Mouse (Mus musculus) limb, embryonic 14.5 days (tissue): ENCODE measurements at regions not wholly inside any gene's neighbourhood (a gene's known extent, or its start where the extent isn't known, plus 50 kb on each side); places are given as distances from the start of the nearest gene placed in this dataset.

Experiments used
- ATAC-seq: fragments of 200-750 bp; cut with Nextera tagmentation; 2 replicates; pipeline ENCODE4 v1.8.0; 2017; ENCODE audit warnings: low read depth, moderate number of reproducible peaks, moderate TSS enrichment; ENCODE audit not compliant: low FRiP score
- DNase-seq: peaks from one replicate; pipeline ENCODE4 v3.0.0-alpha.2; 2015; ENCODE audit warnings: low spot score
- H3K27ac ChIP-seq: fragments of 300-500 bp; sonication (generic); replicated peaks from 2 replicates; pipeline ENCODE4 v1.5.1; 2014; ENCODE audit warnings: low read depth, mild to moderate bottlenecking, low read length, moderate library complexity, mixed read lengths
- H3K27me3 ChIP-seq: fragments of 300-500 bp; sonication (generic); 2 replicates; pipeline ENCODE4 v1.6.1; 2014; ENCODE audit warnings: low read length, mixed read lengths; ENCODE audit not compliant: control insufficient read depth, insufficient read depth
- H3K36me3 ChIP-seq: fragments of 300-500 bp; sonication (generic); 2 replicates; pipeline ENCODE4 v1.6.1; 2014; ENCODE audit warnings: mild to moderate bottlenecking, low read length, moderate library complexity, mixed read lengths; ENCODE audit not compliant: control insufficient read depth, insufficient read depth
- H3K4me1 ChIP-seq: fragments of 300-500 bp; sonication (generic); 2 replicates; pipeline ENCODE4 v1.6.1; 2014; ENCODE audit warnings: antibody characterized with exemption, low read length, mixed read lengths; ENCODE audit not compliant: control insufficient read depth, insufficient read depth
- H3K4me2 ChIP-seq: fragments of 300-500 bp; sonication (generic); replicated peaks from 2 replicates; pipeline ENCODE4 v1.6.1; 2014; ENCODE audit warnings: low read depth, mild to moderate bottlenecking, low read length, moderate library complexity; ENCODE audit not compliant: severe bottlenecking
- H3K4me3 ChIP-seq: fragments of 300-500 bp; sonication (generic); replicated peaks from 2 replicates; pipeline ENCODE4 v1.5.1; 2014; ENCODE audit warnings: low read length
- H3K9ac ChIP-seq: fragments of 300-500 bp; sonication (generic); 2 replicates; pipeline ENCODE4 v1.6.1; 2014; ENCODE audit warnings: mild to moderate bottlenecking, low read depth, low read length, moderate library complexity; ENCODE audit not compliant: severe bottlenecking
- H3K9me3 ChIP-seq: fragments of 300-500 bp; sonication (generic); 2 replicates; pipeline ENCODE4 v1.6.1; 2016; ENCODE audit warnings: low read length; ENCODE audit not compliant: control insufficient read depth
- POLR2A ChIP-seq: fragments of 200-500 bp; IDR thresholded peaks from 2 replicates; pipeline ENCODE4 v1.8.0; 2012; ENCODE audit warnings: inconsistent platforms, mild to moderate bottlenecking, moderate library complexity, borderline replicate concordance; ENCODE audit not compliant: insufficient read depth, insufficient read length; ENCODE audit errors: extremely low read depth
- WGBS: fragments of 180-500 bp; shearing (Covaris S2); extraction: QIAGEN DNeasy Blood & Tissue Kit; methylation state at CpG from one replicate; pipeline ENCODE4 v1.1.7; 2014; 5-methylcytosine and 5-hydroxymethylcytosine counted together

- TF ChIP-seq POLR2A = no peak
- Histone ChIP-seq H3K4me1 (no peaks in the 10 kb centered on the region), H3K36me3 (no peaks in the 10 kb centered on the region), H3K27ac (no peak overlapping the region), H3K4me2 (no peak overlapping the region), H3K4me3 (no peak overlapping the region), H3K27me3 (no peaks in the 10 kb centered on the region), H3K9me3 (no peaks in the 10 kb centered on the region), H3K9ac (no peak overlapping the region)
- DNase-seq = no peak
- WGBS = 65% methylated on average over 10 of the region's 10 CpGs
- no peak for ATAC-seq
Observed at GRCm38 (mm10) chr8:10812060-10812670, 196.1 kb downstream of the Irs2 start.

- Histone ChIP-seq H3K9ac (no peak overlapping the region), H3K27ac (no peak overlapping the region), H3K27me3 (no peaks in the 10 kb centered on the region), H3K36me3 (no peaks in the 10 kb centered on the region), H3K4me1 (peaks cover 4% of the 10 kb centered on the region; the same call in 1 of the 2 replicates), H3K4me3 (no peak overlapping the region), H3K9me3 (no peaks in the 10 kb centered on the region), H3K4me2 (no peak overlapping the region)
- DNase-seq (no peak), ATAC-seq (no peak)
- TF ChIP-seq POLR2A = no peak
- 94% methylated on average over 5 of the region's 5 CpGs for WGBS
Observed at GRCm38 (mm10) chr8:10807040-10807439, 201.2 kb downstream of the Irs2 start.

DNA sequence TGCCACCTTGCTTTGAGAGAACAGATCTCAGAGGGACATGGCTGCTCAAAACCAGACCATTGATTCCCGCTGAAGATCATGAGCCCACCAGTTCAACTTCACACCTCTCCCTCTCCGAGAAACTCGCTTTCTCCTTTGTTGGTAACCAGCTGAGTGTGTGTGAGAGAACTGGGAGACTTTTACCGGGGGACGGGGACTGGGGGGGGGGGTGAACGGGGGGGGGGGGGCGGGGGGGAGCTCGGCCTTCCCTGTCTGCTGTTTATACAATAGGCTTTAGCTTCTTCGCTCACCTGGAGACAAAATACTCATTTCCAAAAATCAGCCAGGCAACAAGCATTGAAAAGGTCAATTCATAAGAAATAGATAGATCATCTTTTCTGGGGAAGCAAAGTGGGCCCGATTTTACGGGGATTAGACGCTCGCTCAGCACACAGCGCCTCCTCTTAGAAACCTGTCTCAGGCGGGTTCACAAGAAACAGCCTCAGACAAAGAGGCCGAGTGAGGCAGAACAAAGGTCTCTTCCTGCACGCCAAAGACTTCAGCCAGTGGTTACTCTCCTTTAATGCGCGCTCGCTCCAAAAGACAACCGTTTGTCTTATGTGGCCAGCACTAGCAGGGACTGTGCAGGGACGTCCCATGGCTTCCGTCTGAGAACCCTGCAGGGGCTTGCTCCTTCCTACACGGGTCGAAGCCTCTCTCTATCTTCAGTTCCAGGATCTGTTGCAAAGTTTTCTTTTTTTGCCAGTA, 202.7 kb downstream of the Irs2 start:
- Histone ChIP-seq H3K4me3 (no peak overlapping the region), H3K27ac (no peak overlapping the region)
- WGBS = 17% methylated on average over 22 of the region's 25 CpGs

DNA sequence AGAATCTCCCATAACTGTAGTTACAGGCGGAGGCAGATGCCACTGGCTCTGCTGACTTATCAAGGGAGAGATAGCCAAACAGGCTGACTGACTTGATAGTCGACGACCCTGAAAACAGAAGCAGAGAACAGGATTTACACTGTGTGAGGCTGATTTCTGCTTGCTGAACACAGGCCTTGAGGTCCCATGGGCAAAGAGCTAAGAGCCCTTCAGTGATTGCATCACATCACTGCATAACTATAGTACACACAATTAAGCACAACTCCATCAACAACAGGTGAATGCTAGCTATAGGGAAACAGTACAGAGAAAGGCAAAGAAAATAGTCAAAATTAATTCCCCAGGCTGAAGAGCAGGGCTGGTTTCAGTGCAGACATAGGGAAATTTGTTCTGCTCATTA, 203.3 kb downstream of the Irs2 start:
- Histone ChIP-seq H3K4me2 (no peak overlapping the region), H3K27ac (no peak overlapping the region), H3K36me3 (no peaks in the 10 kb centered on the region), H3K27me3 (no peaks in the 10 kb centered on the region), H3K9me3 (no peaks in the 10 kb centered on the region), H3K9ac (no peak overlapping the region), H3K4me3 (no peak overlapping the region), H3K4me1 (peaks cover 4% of the 10 kb centered on the region; the same call in 1 of the 2 replicates)
- no peak for DNase-seq
- no peak for ATAC-seq
- 76% methylated on average over 3 of the region's 3 CpGs for WGBS
- no peak for TF ChIP-seq POLR2A

More for the DNA sequence above, 202.7 kb downstream of the Irs2 start:
- Histone ChIP-seq H3K4me1 (peaks cover 4% of the 10 kb centered on the region; the same call in 1 of the 2 replicates), H3K27me3 (no peaks in the 10 kb centered on the region), H3K4me2 (peak overlapping the region; percentile 28; the same call in 1 of the 2 replicates), H3K36me3 (no peaks in the 10 kb centered on the region), H3K9me3 (no peaks in the 10 kb centered on the region), H3K9ac (no peak overlapping the region)
- TF ChIP-seq POLR2A = no peak
- no peak for ATAC-seq
- no peak for DNase-seq

GRCm38 (mm10) chr8:10802003-10802402, 206.3 kb downstream of the Irs2 start:
- H3K4me1 ChIP-seq = peaks cover 4% of the 10 kb centered on the region; the same call in 1 of the 2 replicates
- no peak overlapping the region for H3K4me2 ChIP-seq
- H3K4me3 ChIP-seq = no peak overlapping the region
- H3K36me3 ChIP-seq = no peaks in the 10 kb centered on the region
- H3K9ac ChIP-seq = no peak overlapping the region
- H3K27me3 ChIP-seq = no peaks in the 10 kb centered on the region
- H3K9me3 ChIP-seq = no peaks in the 10 kb centered on the region
- no peak for TF ChIP-seq POLR2A
- ATAC-seq (no peak), DNase-seq (no peak)
- H3K27ac ChIP-seq = no peak overlapping the region
